Mouse (Mus musculus): ENCODE data around the gene Enpp6. TPM values are rescaled to one million over a fixed set of nuclear protein-coding genes. Genes with fewer than 3 reads are reported as not detected.

The Enpp6 gene
- 1 to 10 TPM; 1.5 to 4.3 TPM for total RNA-seq (2021)
- long read RNA-seq, experiment 1, full-length matches to known transcripts, result 3 of 4 reads
- long read RNA-seq, experiment 1, partial matches to known transcripts, result 0 of 4 reads
- long read RNA-seq, experiment 1, other reads (novel, unspliced or antisense), result 1 of 4 reads
- long read RNA-seq, experiment 2, result 0 reads

DNA sequence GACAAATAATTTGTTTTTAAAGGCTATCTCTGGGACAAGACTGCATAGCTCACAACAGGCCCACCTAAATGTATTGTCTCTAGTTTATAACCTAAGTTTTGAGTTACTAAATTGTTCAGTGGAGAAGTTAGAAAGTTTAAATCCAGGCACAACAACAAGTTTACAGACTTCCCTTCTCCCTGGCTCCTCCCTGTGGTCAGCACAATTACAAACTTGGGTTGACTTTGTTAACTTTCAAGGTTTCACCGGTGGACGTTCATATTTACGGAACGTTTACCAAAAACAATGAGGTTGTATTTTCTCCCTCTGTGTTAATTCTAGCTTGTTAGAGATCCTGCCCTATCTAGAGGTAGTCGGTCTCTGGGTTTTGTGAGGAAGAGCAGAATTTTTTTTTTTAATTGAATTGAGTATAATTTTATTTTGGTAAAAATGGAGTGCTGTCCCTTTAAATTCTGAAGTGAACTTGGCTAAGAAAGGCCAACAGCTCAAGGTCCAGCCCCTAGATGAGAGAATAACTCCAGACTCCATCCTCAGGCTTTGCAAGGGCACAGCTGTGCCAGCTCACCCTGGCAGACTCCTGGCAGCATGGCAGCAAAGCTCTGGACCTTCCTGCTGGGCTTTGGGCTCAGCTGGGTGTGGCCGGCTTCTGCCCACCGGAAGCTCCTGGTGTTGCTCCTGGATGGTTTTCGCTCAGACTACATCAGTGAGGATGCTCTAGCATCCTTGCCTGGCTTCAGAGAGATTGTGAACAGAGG, at the start of gene Enpp6:
Enpp6 (plus strand) TSS at position 502 of the 755 bp plus-strand sequence.
- no peak for DNase-seq (ENCODE audit: low spot score in 2 of 2)

DNA sequence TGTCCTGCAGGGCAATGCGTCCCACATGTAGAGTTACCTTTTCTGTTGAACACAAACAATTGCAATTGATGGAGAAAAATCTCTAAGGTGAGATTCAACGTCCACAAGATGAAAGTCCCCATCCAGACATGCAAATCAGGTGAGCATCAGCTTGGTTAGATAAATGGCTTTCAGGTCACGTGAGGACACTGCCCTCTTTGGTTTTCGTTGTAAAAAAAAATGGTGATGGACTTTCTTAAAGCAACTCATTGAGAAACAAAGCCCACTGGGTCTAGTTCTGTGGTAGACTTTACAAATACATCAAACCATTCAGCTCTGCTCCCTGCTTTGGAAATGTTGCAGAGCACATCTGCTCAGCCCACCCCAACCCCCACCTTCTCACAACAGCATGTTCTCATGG, 48.5 kb upstream of the Enpp6 start:
- DNase-seq (ENCODE audit: low spot score in 2 of 2), result no peak

DNA sequence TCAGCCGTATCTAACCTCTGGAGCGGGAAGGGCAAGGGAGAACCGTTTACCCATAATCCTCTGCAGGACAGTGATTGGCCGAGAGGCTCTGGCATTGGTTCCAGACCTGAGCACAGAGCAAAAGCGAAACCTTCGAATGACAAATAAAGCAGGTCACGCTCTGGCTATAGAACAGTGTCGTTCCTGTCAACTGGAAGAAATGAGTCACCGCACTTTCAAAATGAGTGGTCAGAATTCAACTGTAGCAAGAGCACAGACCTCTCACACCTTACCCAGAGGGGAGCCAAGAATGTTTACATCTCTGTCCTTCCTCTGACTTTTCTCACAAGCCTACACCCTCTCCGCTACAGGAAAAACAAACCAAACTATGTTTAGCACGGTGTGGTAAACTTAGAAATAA, 45.4 kb upstream of the Enpp6 start:
- no peak for DNase-seq (ENCODE audit: low spot score in 2 of 2)

DNA sequence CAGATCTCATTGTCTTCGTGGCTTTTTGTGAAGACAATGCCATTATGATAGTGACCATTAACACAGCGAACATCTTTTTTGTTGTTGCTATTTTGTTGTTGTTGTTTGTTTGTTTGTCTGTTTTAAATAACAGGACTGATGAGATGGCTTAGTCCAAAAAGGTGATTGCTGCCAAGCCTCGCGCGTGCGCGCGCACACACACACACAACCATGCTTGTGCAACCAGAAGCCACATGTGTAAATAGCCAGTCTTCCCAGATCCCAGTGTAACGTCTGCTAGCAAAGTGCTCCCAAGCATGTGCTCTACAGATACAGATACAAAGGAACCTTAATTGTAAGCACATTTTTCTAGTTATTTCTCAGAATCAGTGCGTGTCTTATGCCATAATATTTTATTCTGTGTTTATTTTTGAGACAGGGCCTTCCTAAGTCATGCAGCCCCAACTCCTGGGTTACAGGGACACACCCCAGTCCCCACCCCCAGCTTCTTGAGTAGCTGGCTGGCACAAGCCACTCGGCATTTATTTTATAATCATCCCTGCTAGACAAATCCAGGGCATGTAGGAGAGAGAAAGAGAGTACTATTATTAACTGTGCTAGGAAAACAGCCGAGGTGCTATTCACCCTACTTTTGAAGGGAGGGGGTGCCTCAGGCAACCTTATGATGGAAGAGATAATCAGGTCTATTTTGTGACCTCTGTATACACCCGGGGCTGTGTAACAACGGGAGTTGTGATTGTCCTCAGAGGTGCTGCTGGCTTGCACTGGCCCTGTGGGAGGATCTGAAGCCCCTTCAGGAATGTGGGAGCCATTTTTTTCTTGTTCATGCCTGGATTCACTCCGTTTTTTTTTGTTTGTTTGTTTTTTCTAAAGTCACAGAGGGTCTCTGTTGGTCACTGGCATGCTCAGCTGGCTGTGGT, 44.7 kb upstream of the Enpp6 start:
- DNase-seq (ENCODE audit: low spot score in 2 of 2), result no peak

DNA sequence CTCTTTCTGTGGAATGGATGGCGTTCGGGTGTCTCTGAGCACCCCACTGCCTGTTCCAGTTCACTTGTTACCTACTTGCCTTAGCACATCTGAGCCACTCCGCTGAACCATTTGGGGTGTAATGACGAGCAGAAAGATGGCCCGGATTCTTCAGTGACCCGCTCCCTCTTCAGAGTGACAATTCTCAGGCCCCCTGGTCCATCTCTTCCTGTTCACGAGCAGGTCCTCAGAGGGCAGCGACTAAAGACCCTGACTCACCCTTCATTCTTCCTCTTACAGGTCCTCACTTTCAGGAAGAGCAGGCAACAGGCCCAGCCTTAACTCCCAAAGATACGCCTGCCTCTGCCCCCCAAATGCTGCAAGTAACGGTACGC, 44.0 kb upstream of the Enpp6 start:
- no peak for DNase-seq (ENCODE audit: low spot score in 2 of 2)

DNA sequence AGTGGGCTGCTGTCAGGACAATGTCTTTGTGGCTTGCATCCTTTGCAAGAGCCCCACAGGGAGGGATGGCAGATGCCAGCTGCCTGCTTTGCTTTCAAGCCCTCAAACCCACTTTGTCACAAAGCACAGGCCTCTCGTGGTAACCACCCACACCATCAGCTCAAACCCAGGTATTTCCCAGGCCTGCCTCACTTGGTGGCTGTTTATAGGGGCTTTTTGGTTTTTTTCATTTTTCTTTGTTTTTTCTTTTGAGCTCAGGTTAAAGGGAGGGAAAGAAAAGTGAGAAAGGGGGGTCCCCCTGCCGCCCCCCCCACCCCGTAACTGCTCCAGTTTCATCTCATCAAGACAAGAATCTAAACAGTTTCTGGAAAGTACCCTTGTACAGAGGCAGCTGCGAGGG, 43.4 kb upstream of the Enpp6 start:
- no peak for DNase-seq (ENCODE audit: low spot score in 2 of 2)

DNA sequence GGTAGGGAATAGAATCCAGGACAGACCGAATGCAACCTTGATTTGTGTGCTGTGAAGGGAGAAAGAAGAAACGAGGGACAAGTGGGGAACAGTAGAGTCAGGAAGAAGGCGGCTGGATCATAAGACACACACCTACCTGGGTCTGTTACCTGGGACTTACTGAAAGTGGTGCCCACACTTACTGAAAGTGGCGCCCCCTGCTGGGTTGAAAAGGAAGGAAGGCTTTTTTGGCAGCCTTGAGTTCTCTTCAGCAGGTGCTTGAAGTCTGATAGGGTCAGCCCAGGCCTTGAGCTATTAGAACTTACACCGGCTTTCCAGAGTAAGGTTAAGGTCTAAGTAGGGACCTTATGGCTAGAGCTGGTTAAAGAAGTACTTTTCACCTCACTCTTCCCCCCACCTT, 40.5 kb upstream of the Enpp6 start:
- DNase-seq (ENCODE audit: low spot score in 2 of 2), result no peak

DNA sequence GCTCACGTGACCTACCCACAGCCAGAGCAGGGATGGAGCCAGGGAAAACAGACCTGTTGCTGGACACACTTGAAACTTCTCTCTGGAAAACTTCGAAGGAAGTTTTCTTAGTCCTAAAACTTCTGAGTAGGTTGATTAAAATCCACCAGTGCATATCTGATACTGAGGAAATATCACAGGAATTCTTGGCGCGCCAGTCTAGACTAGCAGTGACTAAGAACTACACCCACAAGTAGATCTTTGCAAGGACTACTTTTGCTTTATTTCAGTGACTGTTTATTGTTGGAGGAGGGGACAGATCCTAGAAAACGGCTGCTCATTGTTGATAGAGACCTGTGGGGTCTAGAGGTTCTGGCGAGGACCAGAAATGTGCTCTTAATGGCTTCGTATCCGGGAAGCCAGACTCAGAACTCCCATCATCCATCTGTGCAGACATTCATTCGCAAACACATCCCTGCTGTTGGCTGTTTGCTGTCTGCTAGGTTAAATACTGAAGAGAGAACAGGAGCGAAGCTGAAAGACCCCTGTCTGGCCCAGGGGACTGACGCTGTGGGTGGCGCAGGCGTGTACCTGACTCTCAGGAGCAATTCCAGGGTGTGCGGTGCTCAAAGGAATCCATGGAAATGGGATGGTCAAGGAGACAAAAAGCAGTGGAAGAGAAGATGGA, 38.5 kb upstream of the Enpp6 start:
- no peak for DNase-seq (ENCODE audit: low spot score in 2 of 2)

DNA sequence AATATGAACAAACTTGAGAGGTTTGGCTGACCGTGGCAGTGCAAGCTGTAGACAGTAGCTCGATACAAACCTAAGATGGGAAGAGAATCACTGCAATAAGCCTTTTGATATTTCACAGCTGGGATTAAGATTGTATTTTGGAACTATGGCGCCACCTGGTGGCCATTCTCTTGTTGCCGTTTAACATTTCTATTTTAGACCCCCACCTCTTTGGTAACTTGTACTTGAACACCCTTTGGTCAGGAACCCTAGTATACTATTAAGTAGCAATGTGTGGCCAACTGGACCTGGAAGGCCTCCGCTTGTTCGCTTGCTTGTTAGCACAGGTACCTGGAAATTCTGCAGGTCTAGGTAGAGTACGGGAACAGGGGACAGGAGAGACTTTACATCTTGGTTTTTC, 33.2 kb upstream of the Enpp6 start:
- DNase-seq (ENCODE audit: low spot score in 2 of 2), result peak; percentile 65 to 76

DNA sequence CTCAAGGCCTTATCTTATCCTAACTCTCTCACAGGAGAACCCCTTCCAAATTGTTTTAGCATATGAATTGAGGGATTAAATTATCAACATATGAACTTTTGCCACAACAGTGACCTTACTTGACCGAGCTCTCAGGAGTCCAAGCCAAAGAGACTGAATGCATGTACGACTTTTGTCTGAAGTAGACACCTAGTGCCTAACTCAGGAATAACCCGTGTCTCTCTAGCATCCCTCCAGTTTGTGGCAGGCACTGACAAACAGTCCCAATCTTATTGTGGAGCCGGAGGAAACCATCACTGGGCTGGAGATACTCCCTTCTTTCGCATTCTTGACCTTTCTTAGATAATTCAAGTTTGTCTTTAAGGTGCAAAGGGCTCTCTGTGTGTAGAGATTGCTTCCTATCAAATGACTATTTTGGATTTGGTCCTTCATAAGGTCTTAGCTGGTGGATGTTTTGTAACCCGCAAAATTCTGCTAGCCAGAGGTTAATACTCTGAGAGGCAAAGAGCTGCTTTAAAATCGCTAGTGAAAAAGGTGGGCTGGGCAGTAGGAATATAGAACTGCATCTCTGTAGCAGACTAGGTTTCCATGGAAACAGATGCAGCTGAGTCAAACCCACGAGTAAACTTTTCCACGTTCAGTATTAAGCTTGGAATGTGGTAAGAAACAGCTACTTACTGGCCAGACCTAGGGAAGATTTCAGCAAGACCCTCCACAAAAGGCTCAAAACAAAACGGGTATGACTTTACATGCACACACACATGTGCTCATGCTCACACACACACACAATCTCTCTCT, 23.9 kb upstream of the Enpp6 start:
- DNase-seq (ENCODE audit: low spot score in 2 of 2), result no peak

DNA sequence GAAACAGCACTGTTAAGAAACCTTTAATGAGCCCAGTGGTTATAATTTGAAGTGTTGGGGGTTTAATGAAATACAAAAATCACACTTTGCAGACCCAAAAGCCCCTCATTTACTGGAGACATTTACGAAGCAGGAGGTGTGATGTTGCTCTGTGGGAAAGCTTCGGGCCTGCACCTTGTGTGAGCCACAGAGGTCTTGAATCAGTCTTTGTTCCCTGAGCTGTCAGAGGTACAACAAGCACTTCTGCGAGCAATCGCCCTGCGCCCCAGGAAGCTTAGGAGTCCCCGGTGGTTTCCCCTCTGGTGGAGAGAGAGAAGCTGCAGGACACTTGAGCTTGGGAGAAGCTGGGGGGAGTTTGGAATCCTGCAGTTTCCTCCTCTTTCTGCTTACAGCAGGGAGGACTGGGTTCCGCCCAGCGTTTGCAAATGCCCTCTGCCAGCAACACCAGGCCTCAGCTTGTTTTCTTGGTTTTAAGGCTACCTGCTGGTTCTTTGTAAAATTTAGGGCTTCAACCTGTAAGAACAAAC, 23.0 kb upstream of the Enpp6 start:
- DNase-seq (ENCODE audit: low spot score in 2 of 2), result no peak

DNA sequence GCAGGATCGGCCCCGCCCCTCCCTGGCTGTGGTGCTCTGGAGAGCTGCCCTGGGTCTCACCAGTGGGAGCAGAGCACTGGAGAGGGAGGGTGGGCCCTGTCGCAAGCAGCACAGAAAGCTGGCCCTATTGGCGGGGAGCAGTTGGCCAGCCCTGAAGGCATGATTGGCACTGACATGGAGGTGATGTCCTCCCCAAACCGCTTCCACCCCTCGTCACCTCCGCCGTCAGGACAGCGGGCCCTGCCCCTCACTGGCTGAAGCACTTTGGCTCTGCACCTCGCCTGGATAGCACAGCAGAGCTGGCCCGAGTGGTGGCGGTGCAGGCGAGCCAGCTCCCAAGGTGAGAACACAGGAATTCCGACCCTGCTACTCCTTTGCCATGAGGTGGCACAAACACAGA, 20.9 kb upstream of the Enpp6 start:
- DNase-seq (ENCODE audit: low spot score in 2 of 2), result no peak

DNA sequence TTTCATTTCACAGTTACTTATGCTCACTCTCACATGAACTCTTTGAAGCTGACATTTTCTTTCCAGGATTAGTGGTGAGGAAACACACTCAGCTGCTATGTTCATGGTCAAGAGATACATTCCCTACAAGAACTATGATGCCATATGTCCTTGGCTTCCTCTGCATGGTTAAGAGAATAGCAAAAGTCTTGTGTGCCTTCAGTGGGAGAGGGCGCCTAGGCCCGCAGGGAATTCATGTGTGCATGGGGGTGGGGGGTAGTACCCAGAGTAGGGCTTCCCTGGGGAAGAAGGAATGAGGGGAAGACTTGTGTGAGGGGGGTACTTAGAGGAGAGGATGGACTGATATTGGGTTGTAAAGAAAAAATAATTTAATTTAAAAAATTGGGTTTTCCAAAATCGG, 18.0 kb upstream of the Enpp6 start:
- DNase-seq (ENCODE audit: low spot score in 2 of 2), result no peak

DNA sequence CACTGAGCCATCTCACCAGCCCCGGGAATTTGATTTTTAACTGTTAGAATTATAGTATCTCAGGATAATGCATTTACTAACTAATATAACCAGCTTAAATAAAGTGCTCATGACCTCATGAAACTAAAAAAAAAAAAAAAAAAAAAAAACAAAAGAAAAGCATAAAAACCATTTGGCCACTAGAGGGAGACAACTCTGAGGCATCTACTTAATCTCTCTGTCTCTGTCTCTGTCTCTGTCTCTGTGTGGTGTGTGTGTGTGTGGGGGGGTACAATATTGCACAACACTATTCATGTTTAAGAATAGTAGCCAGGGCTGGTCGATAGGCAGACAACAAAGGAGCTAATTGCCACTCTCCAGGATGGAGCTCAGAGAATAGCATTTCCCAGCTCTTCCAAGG, 17.3 kb upstream of the Enpp6 start:
- no peak for DNase-seq (ENCODE audit: low spot score in 2 of 2)

DNA sequence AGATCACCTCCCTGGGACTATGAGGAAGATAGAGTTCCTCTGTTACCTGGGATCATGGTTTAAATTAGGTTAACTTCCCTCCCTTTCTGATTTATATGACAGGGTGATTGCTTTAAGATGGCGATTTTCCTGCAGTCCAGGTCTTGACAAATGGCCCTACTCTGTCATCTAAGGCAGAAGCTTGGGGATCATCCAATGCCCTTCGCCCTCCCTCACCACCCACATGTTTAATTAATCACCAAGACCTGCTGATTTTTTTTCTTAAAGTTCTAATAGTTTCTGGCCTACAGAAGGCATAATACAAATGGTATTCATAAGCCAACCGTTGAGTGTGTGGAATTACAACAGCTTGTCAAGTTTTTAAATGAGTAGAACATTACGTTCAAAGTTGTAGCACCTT, 9.3 kb upstream of the Enpp6 start:
- DNase-seq (ENCODE audit: low spot score in 2 of 2), result no peak

DNA sequence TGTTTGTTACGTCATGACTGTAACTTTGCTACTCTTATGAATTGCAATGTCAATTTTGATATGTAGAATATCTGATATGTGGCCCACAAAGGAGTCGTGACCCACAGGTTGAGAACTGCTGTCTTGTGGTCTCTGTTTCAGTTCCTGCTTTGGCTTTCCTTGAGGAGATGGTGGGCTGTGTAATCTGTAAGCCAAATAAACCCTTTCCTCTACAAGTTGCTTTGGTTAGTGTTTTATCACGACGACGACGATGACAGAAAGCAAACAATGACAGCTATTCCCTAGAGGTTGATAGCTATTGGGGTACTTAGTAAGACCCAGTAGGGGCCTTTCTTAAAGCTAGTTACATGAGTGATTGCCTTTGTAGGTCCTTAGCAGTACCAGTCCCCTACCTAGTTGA, 4.5 kb upstream of the Enpp6 start:
- no peak for DNase-seq (ENCODE audit: low spot score in 2 of 2)

DNA sequence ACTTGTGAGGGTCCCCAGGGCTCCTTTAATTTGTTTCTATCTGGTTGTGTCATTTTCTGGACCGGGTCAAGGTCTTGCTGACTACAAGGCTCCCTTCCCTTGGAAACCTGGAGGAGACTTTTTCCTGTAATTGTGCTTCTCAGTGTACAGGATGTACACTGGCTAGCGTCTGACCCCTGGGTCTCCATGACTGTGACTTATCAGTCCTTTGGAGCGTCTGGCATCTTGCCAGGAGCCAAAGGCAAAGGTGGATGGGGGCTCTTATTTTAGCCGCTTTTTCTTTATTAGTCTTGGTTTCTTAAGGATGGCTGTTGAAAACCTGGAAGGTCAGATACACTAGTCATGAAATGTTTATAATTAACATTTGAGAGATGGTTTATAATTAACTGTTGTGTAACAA, 3.9 kb upstream of the Enpp6 start:
- DNase-seq (ENCODE audit: low spot score in 2 of 2), result no peak

DNA sequence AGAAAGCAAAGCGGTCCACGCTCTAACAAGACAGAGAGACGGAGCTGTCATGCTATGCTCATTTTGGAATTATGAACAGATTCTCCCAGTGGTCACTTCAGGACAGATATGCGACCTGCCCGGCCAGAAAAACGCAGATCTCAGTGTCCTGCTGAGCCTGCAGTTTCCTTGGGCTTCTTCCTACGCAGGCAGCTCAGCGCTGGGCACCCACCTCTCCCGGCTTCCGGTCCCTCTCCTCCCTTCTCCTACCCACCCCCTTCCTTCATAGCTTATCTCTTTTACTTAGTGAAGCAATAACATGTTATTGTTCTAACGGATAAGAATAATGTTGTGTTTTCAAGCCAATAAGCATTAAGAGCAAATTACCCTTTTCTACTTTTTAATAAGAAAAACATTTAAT, 2.0 kb upstream of the Enpp6 start:
- DNase-seq (ENCODE audit: low spot score in 2 of 2), result no peak

DNA sequence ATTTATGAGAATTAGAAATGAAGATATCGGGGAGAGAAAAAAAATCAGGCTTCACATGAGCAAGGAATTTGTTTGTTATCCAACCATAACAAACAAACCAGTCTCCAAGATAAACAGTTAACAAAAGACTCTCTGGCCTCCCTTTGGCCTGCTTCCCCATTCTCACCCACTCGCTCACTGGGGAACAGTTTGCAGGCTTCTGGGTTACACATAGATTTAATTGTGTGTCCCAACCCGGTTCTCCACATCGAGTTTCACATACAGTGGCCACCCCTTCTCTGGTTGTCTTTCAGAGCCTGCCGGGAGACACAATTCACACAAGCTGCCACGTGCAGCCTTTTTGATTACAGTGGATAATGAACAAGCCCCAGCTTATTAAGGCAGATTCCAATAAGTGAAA, 1.7 kb downstream of the Enpp6 start:
- DNase-seq (ENCODE audit: low spot score in 2 of 2), result no peak

DNA sequence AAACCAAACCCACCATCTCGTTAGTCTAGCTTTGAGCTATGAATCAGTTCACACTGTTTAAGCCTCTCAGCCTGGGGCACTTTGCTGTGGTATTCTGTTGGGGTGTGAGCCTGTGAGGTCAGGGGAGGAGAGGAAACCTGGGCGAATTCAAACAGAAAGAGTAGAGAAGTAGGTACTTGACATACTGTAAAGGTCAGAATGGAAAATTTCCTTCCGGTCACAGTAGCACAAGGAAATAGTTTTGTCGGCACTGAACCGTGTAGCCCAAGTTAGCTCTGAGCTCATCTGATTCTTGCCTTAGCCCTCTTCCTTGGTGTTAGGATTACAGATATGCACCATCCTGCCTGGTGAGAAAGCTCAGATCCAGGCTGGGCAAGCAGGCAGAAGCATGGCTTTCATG, 4.4 kb downstream of the Enpp6 start:
- no peak for DNase-seq (ENCODE audit: low spot score in 2 of 2)

DNA sequence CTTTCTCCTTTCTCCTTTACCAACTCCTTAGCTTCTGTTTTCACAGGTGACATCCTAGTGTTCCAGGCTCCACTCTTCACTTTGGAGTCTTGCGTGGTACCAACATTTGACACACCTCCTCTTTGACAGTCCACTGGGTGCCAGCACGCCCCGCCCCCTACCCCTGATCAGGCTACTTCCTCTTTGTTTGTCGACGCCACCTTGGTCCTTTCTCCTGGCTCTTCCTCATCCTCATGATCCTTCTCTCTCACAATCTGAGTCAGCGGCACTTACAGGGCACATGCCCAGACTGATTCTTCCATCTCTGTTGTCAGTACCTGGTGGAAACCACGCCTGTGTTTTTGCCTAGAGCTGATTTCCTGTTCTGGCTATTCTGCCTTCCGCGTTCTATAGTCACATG, 5.9 kb downstream of the Enpp6 start:
- DNase-seq (ENCODE audit: low spot score in 2 of 2), result no peak
